In genomic region chr2:133326290-133327050, GRCm38 (mm10) we compare ENCODE assay signal across 20 mouse cellular contexts.
A peak's percentile ranks its signal among the peaks of the same experiment; 100 is the strongest.
DNase-seq lines count a peak whose midpoint lies in the region; ATAC-seq and TF ChIP-seq lines count a peak whose summit lies in the region.
"Had no signal": no experiment of that assay in that cellular context is flagged by ENCODE, and none has a peak within 500 bp of the region (broad histone marks: within the 10 kb centered on the region; RNA-seq: fewer than 3 reads in every experiment).

No protein-coding gene starts in this region.

- TF ChIP-seq CTCF in kidney, postnatal 0 days (IDR thresholded peaks at IDR 0.05; ENCODE audit: low read depth), result no peak
- TF ChIP-seq CTCF in Patski (IDR thresholded peaks at IDR 0.05), result no peak

- H3K9me3 ChIP-seq in heart, embryonic 13.5 days, result no peaks in the 10 kb centered on the region
- H3K9me3 ChIP-seq in kidney, postnatal 0 days (replicated peaks; ENCODE audit: low read length), result no peaks in the 10 kb centered on the region
- H3K9me3 ChIP-seq: heart, embryonic 10.5 days; lung, embryonic 15.5 days; midbrain, embryonic 10.5 days had no signal

- H3K27me3 ChIP-seq in heart, embryonic 13.5 days (replicated peaks), result no peaks in the 10 kb centered on the region
- no peaks in the 10 kb centered on the region for H3K27me3 ChIP-seq in kidney, postnatal 0 days (ENCODE audit: insufficient read depth, low read length)
- peaks cover 5% of the 10 kb centered on the region for H3K27me3 ChIP-seq in Patski
- H3K27me3 ChIP-seq: lung, embryonic 15.5 days had no signal

- no peak overlapping the region for H3K9ac ChIP-seq in heart, embryonic 13.5 days
- no peak overlapping the region for H3K9ac ChIP-seq in kidney, postnatal 0 days (ENCODE audit: low read depth, low read length)
- H3K9ac ChIP-seq: liver, embryonic 14.5 days; lung, embryonic 15.5 days had no signal

- POLR2A ChIA-PET in Patski (lab: Charles Lee), result no interaction called here

- peaks cover 32% of the 10 kb centered on the region for H3K4me1 ChIP-seq in heart, embryonic 13.5 days
- no peaks in the 10 kb centered on the region for H3K4me1 ChIP-seq in kidney, postnatal 0 days (replicated peaks; ENCODE audit: insufficient read depth, low read length)
- H3K4me1 ChIP-seq: lung, embryonic 15.5 days had no signal

- no peak overlapping the region for H3K4me2 ChIP-seq in heart, embryonic 13.5 days
- no peak overlapping the region for H3K4me2 ChIP-seq in kidney, postnatal 0 days (ENCODE audit: low read length)
- H3K4me2 ChIP-seq: lung, embryonic 15.5 days had no signal

- H3K36me3 ChIP-seq in heart, embryonic 13.5 days, result no peaks in the 10 kb centered on the region
- H3K36me3 ChIP-seq in kidney, postnatal 0 days (ENCODE audit: insufficient read depth, low read length), result no peaks in the 10 kb centered on the region
- H3K36me3 ChIP-seq: heart, embryonic 10.5 days; lung, embryonic 15.5 days; midbrain, embryonic 10.5 days had no signal

- no peak for ATAC-seq in heart, embryonic 13.5 days (ENCODE audit: extremely low read depth, insufficient number of reproducible peaks, low FRiP score, low TSS enrichment)
- ATAC-seq in kidney, postnatal 0 days (replicated peaks; ENCODE audit: low FRiP score, low read depth), result peak; percentile 61
- peak; percentile 60 for ATAC-seq in Patski
- ATAC-seq in erythroid progenitor cell, adult 5-6 weeks (replicated peaks; ENCODE audit: low FRiP score, poor library complexity, severe bottlenecking), result no peak

- H3K4me3 ChIP-seq in heart, embryonic 13.5 days, result no peak overlapping the region
- no peak overlapping the region for H3K4me3 ChIP-seq in kidney, postnatal 0 days (replicated peaks; ENCODE audit: low read depth, low read length)
- H3K4me3 ChIP-seq: heart, embryonic 10.5 days; lung, embryonic 15.5 days; midbrain, embryonic 10.5 days had no signal

- in situ Hi-C loops in Patski (cut with MboI; ENCODE audit: low pct_unique_long_range_greater_than_20kb), result no loop called here

- DNase-seq in heart, adult 8-10 months (ENCODE audit: low spot score), result no peak
- peak; percentile 39 for DNase-seq in kidney, postnatal 0 days (ENCODE audit: low spot score)
- no peak for DNase-seq in kidney, adult 9 months
- peak; percentile 24 for DNase-seq in Patski (ENCODE audit: low read depth, low spot score)
- DNase-seq in retina, postnatal 1 day, result peak; percentile 15
- DNase-seq: adrenal gland, adult 8-10 months; B cell, adult 2 months; cerebellum, adult 9-11 months; gastrocnemius, postnatal 10 days; heart, postnatal 14 days; kidney, adult 18-20 months; layer of hippocampus, postnatal 36 days; lung, postnatal 4 days; thymus, adult 2 months had no signal

- CTCF ChIA-PET in Patski (lab: Charles Lee), result no interaction called here

- WGBS in heart, embryonic 13.5 days, result 55% methylated on average over 6 of the region's 6 CpGs
- WGBS in kidney, postnatal 0 days, result 39% methylated on average over 6 of the region's 6 CpGs

- H3K27ac ChIP-seq in heart, embryonic 13.5 days (replicated peaks), result peak overlapping the region; percentile 5; the same call in 1 of the 2 replicates
- H3K27ac ChIP-seq in kidney, postnatal 0 days, result no peak overlapping the region
- H3K27ac ChIP-seq: heart, embryonic 10.5 days; liver, embryonic 14.5 days; lung, embryonic 15.5 days; midbrain, embryonic 10.5 days had no signal

Comparison
In these comparisons a context has a peak if more than half of its experiments do, and no peak if none do; other contexts are left out.
1. DNase-seq: peak in kidney, postnatal 0 days (single experiment), Patski (single experiment) and retina, postnatal 1 day (single experiment); none in heart, adult 8-10 months (single experiment) and kidney, adult 9 months (single experiment).
2. ATAC-seq: peak in kidney, postnatal 0 days (single experiment) and Patski (single experiment); none in heart, embryonic 13.5 days (single experiment) and erythroid progenitor cell, adult 5-6 weeks (single experiment).